Mouse (Mus musculus): ENCODE results near the gene Abcc8. TPM values are rescaled to one million over a fixed set of nuclear protein-coding genes. Genes with fewer than 3 reads are reported as not detected.
A peak's percentile ranks its signal among the peaks of the same experiment; 100 is the strongest.

Abcc8 gene
- polyA plus RNA-seq, 1 experiment from 2014 or later: 12.4 TPM

DNA sequence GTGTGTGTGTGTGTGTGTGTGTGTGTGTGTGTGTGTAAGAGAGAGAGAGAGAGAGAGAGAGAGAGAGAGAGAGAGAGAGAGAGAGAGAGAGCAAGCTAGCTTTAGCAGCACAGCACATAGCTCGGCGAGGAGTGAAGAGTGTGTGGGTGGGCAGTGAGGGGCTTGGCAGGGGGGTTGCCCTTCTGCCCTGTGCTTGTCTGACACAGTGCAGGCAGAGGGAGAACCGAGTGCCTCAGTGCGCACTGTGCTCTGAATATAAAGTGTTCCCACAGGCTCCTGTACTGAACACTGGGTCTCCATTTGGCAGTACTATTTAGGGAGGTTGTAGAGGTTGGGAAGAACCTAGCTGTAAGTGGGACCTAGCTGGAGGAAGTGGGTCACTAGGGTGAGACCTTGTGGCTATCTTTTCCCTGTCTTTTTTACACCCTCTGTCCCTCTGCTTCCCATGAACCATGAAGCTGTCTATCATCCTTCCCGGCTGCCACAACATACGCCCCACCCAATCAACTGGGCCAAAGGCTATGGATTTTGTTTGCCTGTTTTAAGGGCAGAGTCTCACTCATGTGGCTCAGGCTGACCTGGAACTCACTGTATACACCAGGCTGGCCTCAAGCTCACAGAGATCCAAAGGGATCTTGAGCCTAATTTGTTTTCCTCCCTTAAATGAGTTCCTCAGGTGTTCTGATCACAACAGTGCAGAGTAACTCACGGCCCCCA, 50.2 kb downstream of the Abcc8 start:
- WGBS: 48% methylated on average over 7 of the region's 7 CpGs
- Histone ChIP-seq H3K27ac (replicated peaks) (no peak overlapping the region), H3K4me3 (replicated peaks) (no peak overlapping the region), H3K36me3 (no peaks in the 10 kb centered on the region), H3K9ac (replicated peaks) (no peak overlapping the region), H3K9me3 (replicated peaks) (no peaks in the 10 kb centered on the region), H3K27me3 (replicated peaks) (peaks cover 9% of the 10 kb centered on the region; the same call in 1 of the 2 replicates), H3K4me1 (peaks cover 38% of the 10 kb centered on the region), H3K4me2 (no peak overlapping the region)
- no peak for ATAC-seq (ENCODE audit: low FRiP score)

DNA sequence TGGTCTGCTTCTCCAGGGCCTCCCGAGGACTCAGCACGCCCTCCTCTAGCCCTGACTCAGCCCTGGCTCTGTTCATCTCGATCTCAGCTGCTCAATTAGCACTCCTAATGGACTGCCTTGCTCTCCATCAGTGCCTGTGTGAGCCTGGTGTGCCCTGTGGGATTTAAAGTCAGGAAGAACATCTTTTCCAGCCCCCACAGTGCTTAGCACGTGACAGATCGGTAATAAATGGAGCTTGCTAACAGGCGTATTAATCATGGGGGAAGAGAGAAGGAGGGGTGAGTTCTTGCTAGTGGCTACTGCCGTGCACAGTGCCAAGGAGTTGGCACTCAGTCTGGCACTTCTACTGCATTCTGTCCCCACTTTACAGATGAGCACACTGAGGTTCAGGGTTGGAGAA, 51.6 kb downstream of the Abcc8 start:
- 0 out of 2 replicates have a peak, but pooled peaks have one; percentile 6 for ATAC-seq (ENCODE audit: low FRiP score)
- Histone ChIP-seq H3K4me2 (no peak overlapping the region), H3K9me3 (replicated peaks) (no peaks in the 10 kb centered on the region), H3K9ac (replicated peaks) (no peak overlapping the region), H3K4me3 (replicated peaks) (no peak overlapping the region), H3K27ac (replicated peaks) (no peak overlapping the region), H3K36me3 (no peaks in the 10 kb centered on the region), H3K27me3 (replicated peaks) (peaks cover 9% of the 10 kb centered on the region; the same call in 1 of the 2 replicates), H3K4me1 (peaks cover 31% of the 10 kb centered on the region)
- 14% methylated on average over 7 of the region's 7 CpGs for WGBS

DNA sequence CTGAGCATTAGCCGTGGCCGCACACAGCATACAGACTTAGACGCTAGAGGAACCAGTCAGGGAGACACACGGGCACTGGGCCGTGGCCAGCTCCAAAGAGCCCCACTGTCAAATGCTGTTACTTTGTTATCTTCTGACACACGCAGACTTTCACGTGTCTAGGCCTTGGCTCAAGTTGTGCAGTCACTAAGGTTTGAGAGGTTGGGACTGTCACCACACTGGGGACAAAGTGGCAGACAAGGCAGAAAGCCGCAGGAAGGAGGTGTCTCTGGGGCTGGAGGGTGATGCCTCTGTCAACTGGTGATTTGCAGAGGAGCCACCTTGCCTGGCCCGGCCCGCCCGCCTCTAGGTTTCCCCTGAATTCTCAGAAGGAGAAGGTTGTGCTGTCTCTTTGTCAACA, 54.5 kb downstream of the Abcc8 start:
- ATAC-seq (ENCODE audit: low FRiP score): no peak
- Histone ChIP-seq H3K4me3 (replicated peaks) (no peak overlapping the region), H3K9ac (replicated peaks) (no peak overlapping the region), H3K4me2 (no peak overlapping the region), H3K27me3 (replicated peaks) (0 out of 2 replicates have a peak, but pooled peaks cover 3% of the 10 kb centered on the region), H3K36me3 (peaks cover 8% of the 10 kb centered on the region), H3K4me1 (peaks cover 14% of the 10 kb centered on the region; the same call in 1 of the 2 replicates), H3K27ac (replicated peaks) (no peak overlapping the region), H3K9me3 (replicated peaks) (no peaks in the 10 kb centered on the region)
- 91% methylated on average over 11 of the region's 11 CpGs for WGBS

DNA sequence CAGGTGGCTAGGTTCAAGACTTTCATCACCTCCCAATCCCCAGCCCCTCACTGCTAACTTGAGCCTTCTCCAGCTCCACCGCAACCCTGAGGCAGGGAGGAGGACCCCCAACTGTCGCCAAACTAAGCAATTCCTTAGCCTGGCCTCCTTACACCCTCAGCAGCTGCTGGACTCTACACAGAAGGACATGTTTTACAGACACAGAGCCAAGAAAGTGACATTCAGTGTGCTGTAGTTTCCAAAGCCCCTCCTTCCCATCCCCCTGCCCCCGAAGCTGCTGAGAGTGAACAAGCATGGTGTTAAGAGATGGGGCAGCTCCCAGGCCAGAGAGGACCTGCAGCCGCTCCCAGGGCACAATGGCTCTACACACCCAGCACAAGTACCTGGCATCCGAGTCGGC, 55.4 kb downstream of the Abcc8 start:
- Histone ChIP-seq H3K27ac (replicated peaks) (no peak overlapping the region), H3K4me2 (no peak overlapping the region), H3K9ac (replicated peaks) (no peak overlapping the region), H3K4me1 (peaks cover 14% of the 10 kb centered on the region; the same call in 1 of the 2 replicates), H3K4me3 (replicated peaks) (no peak overlapping the region), H3K27me3 (replicated peaks) (0 out of 2 replicates have a peak, but pooled peaks cover 3% of the 10 kb centered on the region), H3K9me3 (replicated peaks) (no peaks in the 10 kb centered on the region), H3K36me3 (peaks cover 8% of the 10 kb centered on the region)
- 68% methylated on average over 6 of the region's 6 CpGs for WGBS
- no peak for ATAC-seq (ENCODE audit: low FRiP score)

DNA sequence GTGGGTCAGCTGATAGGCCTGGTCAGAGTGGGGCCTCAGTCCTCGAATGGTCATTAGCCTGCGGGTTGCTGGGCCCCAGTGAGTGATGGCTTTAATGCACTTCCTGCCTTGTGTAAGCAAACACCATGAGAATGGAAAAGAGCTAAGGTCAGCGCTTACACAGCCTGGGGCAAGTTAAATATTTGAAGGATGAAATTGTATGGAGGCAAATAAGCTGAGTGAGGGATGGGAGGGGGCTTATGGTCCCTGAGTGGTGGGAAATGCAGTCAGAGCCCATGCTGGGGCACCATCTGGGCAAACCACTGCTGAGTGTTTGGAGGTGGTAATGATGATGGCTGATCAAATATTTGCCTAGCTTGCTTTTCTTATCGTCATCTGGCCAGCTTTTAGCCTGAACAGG, 56.9 kb downstream of the Abcc8 start:
- Histone ChIP-seq H3K27ac (replicated peaks) (no peak overlapping the region), H3K36me3 (peaks cover 8% of the 10 kb centered on the region), H3K9me3 (replicated peaks) (no peaks in the 10 kb centered on the region), H3K4me3 (replicated peaks) (no peak overlapping the region), H3K27me3 (replicated peaks) (0 out of 2 replicates have a peak, but pooled peaks cover 3% of the 10 kb centered on the region), H3K9ac (replicated peaks) (no peak overlapping the region), H3K4me1 (peaks cover 7% of the 10 kb centered on the region; the same call in 1 of the 2 replicates), H3K4me2 (no peak overlapping the region)
- no peak for ATAC-seq (ENCODE audit: low FRiP score)
- WGBS: 47% methylated on average over 4 of the region's 4 CpGs

DNA sequence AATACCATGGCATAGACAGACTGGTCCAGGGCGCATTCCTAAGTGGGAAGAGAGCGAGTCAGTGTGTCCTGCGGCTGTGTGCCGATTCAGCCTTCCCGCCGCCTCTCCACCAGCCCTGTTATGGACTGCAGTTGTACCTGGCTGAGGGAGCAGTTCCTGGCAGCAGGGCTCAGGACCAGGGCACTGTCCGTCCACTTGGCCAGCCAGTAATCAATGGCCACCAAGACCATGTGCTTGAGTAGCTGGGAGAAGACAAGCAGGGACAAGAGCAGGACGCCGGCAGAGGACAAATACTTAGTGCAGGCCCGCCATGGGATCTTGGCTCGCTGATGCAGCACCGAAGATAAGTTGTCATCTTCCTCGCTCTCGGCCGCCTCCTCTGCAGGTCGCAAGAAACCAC, 62.8 kb downstream of the Abcc8 start:
- Histone ChIP-seq H3K4me3 (replicated peaks) (no peak overlapping the region), H3K9me3 (replicated peaks) (no peaks in the 10 kb centered on the region), H3K9ac (replicated peaks) (no peak overlapping the region), H3K4me1 (peaks cover 21% of the 10 kb centered on the region), H3K27ac (replicated peaks) (no peak overlapping the region), H3K36me3 (peaks cover 5% of the 10 kb centered on the region; the same call in 1 of the 2 replicates), H3K4me2 (no peak overlapping the region), H3K27me3 (replicated peaks) (no peaks in the 10 kb centered on the region)
- no peak for ATAC-seq (ENCODE audit: low FRiP score)
- WGBS: 96% methylated on average over 16 of the region's 16 CpGs

DNA sequence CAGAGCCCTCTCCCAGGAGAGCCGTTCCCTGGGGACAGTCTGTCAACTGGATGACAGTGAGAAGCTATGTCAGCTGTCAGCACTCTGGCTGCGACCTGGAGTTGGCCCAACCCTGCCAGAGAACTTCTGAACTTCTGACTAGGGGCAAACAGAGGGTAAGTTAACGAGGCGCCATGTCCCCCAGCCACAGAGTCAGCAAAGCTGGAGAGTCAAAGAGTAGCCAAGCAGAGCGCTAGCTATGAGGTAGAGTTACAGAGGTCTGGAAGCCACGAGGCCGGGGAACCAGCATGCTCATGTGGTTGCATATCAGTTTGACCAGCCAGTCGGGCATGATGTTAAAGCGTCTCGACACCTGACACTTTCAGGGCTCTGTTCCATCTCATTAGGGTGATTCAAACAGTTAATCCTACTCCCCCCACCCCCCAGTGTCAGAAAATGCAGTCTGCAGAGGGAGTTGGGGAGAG, 63.7 kb downstream of the Abcc8 start:
- Histone ChIP-seq H3K27ac (replicated peaks) (no peak overlapping the region), H3K4me3 (replicated peaks) (no peak overlapping the region), H3K36me3 (no peaks in the 10 kb centered on the region), H3K27me3 (replicated peaks) (no peaks in the 10 kb centered on the region), H3K9ac (replicated peaks) (no peak overlapping the region), H3K4me2 (no peak overlapping the region), H3K4me1 (peaks cover 21% of the 10 kb centered on the region), H3K9me3 (replicated peaks) (no peaks in the 10 kb centered on the region)
- ATAC-seq (ENCODE audit: low FRiP score): no peak
- 73% methylated on average over 10 of the region's 10 CpGs for WGBS

DNA sequence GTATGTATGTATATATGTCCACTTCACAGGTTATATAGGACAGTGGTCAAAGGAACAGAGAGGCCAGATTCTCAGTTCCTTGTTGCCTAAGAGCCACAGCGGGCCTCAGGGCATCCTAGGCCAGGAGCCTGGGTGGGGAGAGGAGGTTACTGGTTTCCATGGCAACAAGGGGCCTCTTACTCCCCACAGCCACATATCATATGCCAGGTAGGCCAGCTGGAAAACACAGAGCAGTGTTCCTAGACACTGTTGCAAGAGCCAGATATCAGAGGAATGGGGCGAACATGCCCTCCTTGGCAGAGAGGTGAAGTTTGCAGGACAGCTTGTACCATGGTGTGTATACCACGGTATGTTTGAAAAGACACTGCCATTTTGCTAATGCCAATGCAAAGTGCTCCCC, 66.4 kb downstream of the Abcc8 start:
- Histone ChIP-seq H3K4me1 (peaks cover 21% of the 10 kb centered on the region), H3K4me3 (replicated peaks) (no peak overlapping the region), H3K4me2 (no peak overlapping the region), H3K9ac (replicated peaks) (no peak overlapping the region), H3K36me3 (no peaks in the 10 kb centered on the region), H3K27me3 (replicated peaks) (no peaks in the 10 kb centered on the region), H3K9me3 (replicated peaks) (no peaks in the 10 kb centered on the region), H3K27ac (replicated peaks) (0 out of 2 replicates have a peak overlapping the region, but pooled peaks have one; percentile 24)
- ATAC-seq (ENCODE audit: low FRiP score): no peak
- 46% methylated on average over 3 of the region's 3 CpGs for WGBS

DNA sequence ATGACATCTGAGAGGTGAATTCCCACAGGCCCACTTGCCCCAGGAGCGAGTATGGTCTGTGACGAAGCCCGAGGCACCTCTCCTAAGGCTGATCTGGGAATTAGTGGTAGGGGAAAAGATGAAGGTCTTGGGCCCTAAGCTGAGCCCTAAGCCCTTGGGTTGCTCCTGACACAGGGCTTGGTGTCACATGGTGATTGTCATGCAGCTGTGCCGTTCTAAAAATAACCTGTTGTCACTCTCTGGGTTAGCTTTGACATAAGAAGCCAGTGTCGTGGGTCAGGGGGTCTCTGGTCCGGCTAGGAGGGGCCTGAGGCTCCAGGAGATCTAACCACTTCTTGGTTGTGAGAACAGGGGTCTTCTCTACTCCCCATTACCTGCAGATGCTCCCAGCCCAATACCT, 67.9 kb downstream of the Abcc8 start:
- Histone ChIP-seq H3K4me3 (replicated peaks) (no peak overlapping the region), H3K4me2 (no peak overlapping the region), H3K9me3 (replicated peaks) (no peaks in the 10 kb centered on the region), H3K27me3 (replicated peaks) (no peaks in the 10 kb centered on the region), H3K27ac (replicated peaks) (no peak overlapping the region), H3K9ac (replicated peaks) (no peak overlapping the region), H3K36me3 (no peaks in the 10 kb centered on the region), H3K4me1 (peaks cover 21% of the 10 kb centered on the region)
- ATAC-seq (ENCODE audit: low FRiP score): no peak
- WGBS: 81% methylated on average over 6 of the region's 6 CpGs

DNA sequence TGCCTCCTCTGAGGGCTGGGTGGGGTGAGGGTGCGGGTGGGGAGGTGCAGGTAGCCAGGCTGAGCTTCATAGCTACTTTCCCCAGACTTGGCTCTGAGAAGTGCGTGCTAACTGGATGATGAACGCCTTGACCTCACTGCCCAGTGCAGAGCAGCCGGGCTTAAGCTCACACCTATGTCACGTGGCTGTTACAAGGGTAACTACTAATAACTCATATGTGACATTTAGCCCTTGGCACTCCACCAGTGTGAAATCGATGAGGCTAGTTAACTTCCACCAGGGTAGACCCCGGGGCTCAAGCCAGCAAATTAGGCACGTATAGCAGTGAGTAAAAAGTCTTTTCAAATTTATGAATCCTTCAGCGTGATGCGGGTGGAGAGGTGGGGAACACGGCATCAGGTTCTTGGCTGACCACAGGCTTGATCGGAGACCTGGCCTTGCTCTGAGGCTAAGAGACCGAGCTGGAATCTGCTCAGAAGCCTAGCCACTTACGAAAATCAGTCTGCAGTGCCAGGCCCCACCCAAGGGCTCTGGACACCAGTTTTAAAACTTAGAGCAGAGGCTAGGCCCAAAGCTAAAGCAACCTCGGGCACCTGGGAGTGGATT, 68.5 kb downstream of the Abcc8 start:
- Histone ChIP-seq H3K9ac (replicated peaks) (no peak overlapping the region), H3K4me2 (no peak overlapping the region), H3K27ac (replicated peaks) (no peak overlapping the region), H3K9me3 (replicated peaks) (no peaks in the 10 kb centered on the region), H3K4me3 (replicated peaks) (no peak overlapping the region), H3K4me1 (peaks cover 21% of the 10 kb centered on the region), H3K36me3 (no peaks in the 10 kb centered on the region), H3K27me3 (replicated peaks) (no peaks in the 10 kb centered on the region)
- no peak for ATAC-seq (ENCODE audit: low FRiP score)
- 77% methylated on average over 15 of the region's 15 CpGs for WGBS

DNA sequence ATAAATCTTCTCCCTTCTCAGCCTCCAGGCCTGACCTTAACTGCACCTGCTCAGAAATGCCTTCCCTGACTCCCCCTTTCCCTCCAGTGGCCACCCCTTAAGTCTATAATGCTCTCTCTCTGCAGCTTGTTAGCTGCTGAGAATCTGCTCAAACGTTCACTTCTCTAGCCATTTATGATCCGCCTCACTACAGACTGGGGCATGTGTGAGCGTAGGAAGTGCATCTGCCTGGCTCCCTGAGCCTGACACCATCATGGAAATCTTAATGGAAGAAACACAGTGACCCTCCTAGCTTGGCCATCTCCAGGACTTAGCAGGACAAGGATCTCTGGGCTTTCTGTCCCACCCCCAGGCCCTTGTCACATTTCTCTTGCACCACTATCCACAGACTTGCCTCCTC, 69.8 kb downstream of the Abcc8 start:
- H3K4me3 ChIP-seq (replicated peaks): no peak overlapping the region
- H3K4me1 ChIP-seq: peaks cover 21% of the 10 kb centered on the region
- no peak overlapping the region for H3K27ac ChIP-seq (replicated peaks)
- H3K9ac ChIP-seq (replicated peaks): no peak overlapping the region
- H3K27me3 ChIP-seq (replicated peaks): 0 out of 2 replicates have a peak, but pooled peaks cover 4% of the 10 kb centered on the region
- no peak for ATAC-seq (ENCODE audit: low FRiP score)
- WGBS: 62% methylated on average over 3 of the region's 3 CpGs
- no peak overlapping the region for H3K4me2 ChIP-seq
- no peaks in the 10 kb centered on the region for H3K9me3 ChIP-seq (replicated peaks)
- no peaks in the 10 kb centered on the region for H3K36me3 ChIP-seq

DNA sequence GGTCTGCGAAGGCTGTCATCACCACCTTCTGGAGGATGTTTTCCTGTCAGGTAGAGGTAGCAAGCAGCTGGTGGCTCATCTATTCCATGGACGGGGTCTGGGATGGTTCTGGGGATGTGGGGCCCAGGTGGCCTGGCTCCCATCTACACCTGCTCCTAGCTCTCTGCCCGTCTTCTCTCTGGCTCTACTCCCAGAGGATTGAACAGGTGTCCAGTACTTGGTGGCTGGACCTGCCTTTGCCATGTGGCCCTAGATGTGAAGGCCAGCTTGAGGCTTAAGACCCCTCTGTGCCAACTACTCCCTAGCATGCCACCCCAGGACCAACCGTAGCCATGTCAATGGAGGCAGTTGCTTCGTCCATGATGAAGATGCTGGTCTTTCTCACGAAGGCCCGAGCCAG, 74.3 kb downstream of the Abcc8 start:
- no peak for ATAC-seq (ENCODE audit: low FRiP score)
- Histone ChIP-seq H3K4me3 (replicated peaks) (no peak overlapping the region), H3K4me1 (peaks cover 23% of the 10 kb centered on the region), H3K27me3 (replicated peaks) (0 out of 2 replicates have a peak, but pooled peaks cover 4% of the 10 kb centered on the region), H3K36me3 (no peaks in the 10 kb centered on the region), H3K4me2 (no peak overlapping the region), H3K27ac (replicated peaks) (no peak overlapping the region), H3K9me3 (replicated peaks) (no peaks in the 10 kb centered on the region), H3K9ac (replicated peaks) (no peak overlapping the region)
- WGBS: 88% methylated on average over 7 of the region's 7 CpGs

Data from neural tube, embryonic 15.5 days (tissue).